Mouse (Mus musculus): ENCODE data around the gene Gna14.

Gene Gna14

GRCm38 (mm10) chr19:16511081-16511420, 75.5 kb downstream of the Gna14 start:
- DNase-seq (ENCODE audit: low spot score in 2 of 2): no peak

- no peak for DNase-seq (ENCODE audit: low spot score in 2 of 2)
These were observed 78.6 kb downstream of the Gna14 start for GRCm38 (mm10) chr19:16514201-16514600.

DNA sequence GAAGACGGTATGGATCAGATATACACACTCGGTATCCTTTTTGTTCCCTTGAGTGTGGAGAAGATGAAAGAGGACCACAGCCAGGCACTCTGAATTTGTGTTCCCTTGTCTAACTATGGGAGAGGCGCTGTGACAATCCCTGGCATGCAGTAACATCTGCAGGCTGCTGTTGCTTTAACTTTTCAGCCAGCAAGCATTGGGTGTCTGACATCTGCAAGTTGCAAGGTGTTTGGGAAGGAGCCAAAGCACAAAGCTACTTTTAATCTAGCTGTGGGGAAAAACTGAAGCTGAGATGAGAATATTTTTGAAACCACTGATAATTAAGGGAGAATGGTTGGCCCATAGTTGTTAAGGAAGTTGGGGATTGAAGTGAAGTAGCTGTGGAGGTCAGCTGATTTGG, 83.0 kb downstream of the Gna14 start:
- DNase-seq (ENCODE audit: low spot score in 2 of 2): no peak

DNA sequence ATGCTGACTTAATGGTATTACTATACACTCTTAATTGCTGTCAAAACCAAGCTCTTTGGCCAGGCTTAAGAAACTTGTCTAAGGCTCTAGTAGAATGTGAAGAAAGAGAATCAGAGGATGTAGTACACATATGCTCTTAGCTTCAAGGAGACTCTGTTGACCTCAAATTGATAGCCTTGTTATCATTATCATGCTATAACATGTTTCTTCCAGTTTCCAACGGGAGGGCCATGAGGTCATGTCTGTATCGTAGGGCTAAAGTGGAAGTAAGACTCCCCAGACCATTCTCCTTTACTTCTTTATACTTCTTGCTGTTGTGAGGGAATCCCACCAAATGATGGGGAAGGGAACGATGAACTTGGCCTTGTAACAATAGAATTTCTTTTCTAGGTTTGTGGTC, 85.0 kb downstream of the Gna14 start:
- DNase-seq (ENCODE audit: low spot score in 2 of 2): no peak

- DNase-seq (ENCODE audit: low spot score in 2 of 2): no peak
These were observed 90.8 kb downstream of the Gna14 start for GRCm38 (mm10) chr19:16526302-16526880.

- DNase-seq (ENCODE audit: low spot score in 2 of 2): no peak
These were observed 91.5 kb downstream of the Gna14 start for GRCm38 (mm10) chr19:16527031-16527430.

GRCm38 (mm10) chr19:16528225-16528828, 92.8 kb downstream of the Gna14 start:
- no peak for DNase-seq (ENCODE audit: low spot score in 2 of 2)

GRCm38 (mm10) chr19:16529293-16529920, 93.8 kb downstream of the Gna14 start:
- peak in 1 of 2 experiments; percentile 4 for DNase-seq (ENCODE audit: low spot score in 2 of 2)

GRCm38 (mm10) chr19:16529999-16530398, 94.4 kb downstream of the Gna14 start:
- DNase-seq (ENCODE audit: low spot score in 2 of 2): no peak

GRCm38 (mm10) chr19:16534311-16534710, 98.7 kb downstream of the Gna14 start:
- no peak for DNase-seq (ENCODE audit: low spot score in 2 of 2)

DNA sequence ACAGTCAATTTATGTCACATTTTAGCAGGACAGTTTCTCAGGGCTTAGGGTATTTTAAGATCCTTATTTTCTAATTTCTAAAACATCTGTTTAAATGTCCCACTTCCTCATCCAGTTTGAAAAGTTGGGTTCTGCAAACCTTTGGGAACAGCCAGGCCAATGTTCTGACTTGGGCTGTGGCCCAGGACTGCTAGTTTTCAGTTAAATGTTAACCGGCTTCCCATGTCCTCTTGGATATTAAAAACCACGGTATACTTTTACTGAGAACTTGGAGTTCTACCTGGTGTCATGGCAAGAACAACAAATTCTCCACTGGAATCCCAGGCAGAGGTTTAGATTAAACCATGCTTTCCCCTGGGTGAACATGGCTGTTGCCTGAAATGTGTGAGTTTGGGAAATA, 102.9 kb downstream of the Gna14 start:
- DNase-seq (ENCODE audit: low spot score in 2 of 2): no peak

GRCm38 (mm10) chr19:16543688-16544087, 108.1 kb downstream of the Gna14 start:
- DNase-seq (ENCODE audit: low spot score in 2 of 2): no peak

DNA sequence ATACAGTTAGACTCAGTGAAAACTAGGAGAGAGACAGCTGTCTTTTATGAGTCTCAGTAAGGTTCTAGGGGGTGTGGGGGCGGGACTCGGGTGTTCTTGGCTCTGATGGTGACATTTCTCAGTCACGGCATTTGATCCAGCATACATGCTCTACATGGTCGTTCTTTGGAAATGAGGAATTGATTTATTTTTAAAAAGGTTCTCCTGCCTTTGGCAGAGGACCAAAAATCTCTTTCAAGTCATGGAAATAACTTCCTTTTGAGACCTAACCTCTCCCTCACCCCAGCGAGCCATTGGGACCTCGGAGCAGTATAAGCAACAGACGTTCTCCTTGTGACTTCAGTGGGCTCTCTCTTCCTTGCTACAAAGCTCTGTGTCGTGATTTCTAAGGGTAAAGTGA, 121.4 kb downstream of the Gna14 start:
- no peak for DNase-seq (ENCODE audit: low spot score in 2 of 2)

GRCm38 (mm10) chr19:16557971-16558370, 122.4 kb downstream of the Gna14 start:
- no peak for DNase-seq (ENCODE audit: low spot score in 2 of 2)

DNA sequence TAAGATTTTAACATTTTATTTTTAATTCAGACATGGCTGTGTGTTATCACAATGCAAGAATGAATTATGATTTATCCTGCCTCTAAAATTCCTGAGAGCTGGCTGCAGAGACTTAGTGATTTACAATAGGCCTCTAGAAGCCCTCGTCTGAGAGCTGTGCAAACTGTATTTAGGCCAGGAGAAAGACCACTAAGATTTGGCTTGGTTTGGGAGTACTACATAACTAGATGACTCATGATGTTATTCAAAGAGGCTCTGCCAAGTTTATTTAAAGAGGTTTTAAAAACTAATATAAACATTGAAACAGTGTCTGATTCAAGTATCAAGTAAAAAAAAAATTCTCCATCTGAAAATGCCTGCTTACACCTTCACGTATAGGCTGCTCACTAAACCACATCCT, 123.0 kb downstream of the Gna14 start:
- no peak for DNase-seq (ENCODE audit: low spot score in 2 of 2)

GRCm38 (mm10) chr19:16559243-16559896, 123.8 kb downstream of the Gna14 start:
- no peak for DNase-seq (ENCODE audit: low spot score in 2 of 2)

GRCm38 (mm10) chr19:16562676-16563075, 127.1 kb downstream of the Gna14 start:
- DNase-seq (ENCODE audit: low spot score in 2 of 2): no peak

DNA sequence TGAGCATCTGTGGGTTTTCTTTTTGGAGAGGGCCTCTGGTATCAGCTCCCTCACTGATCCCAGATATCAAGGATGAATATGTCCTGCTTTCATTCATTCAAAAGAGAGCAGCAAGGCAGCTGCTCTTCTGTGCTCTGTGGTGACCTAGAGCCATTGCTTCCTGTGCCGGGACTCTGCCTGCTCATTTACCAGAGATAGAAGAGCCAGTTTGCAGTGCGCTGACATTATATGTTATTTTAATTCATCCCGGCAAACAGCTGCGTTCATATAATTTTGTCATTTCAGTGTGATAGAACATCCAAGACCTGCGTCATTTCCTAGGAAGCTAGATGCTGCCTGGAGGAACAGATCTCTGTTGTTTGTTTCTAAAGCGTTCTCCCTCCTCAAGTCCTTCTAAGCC, 141.2 kb downstream of the Gna14 start:
- DNase-seq (ENCODE audit: low spot score in 2 of 2): no peak

- DNase-seq (ENCODE audit: low spot score in 2 of 2): no peak
These were observed 144.2 kb downstream of the Gna14 start for GRCm38 (mm10) chr19:16579656-16580260.

GRCm38 (mm10) chr19:16580501-16580900, 144.9 kb downstream of the Gna14 start:
- DNase-seq (ENCODE audit: low spot score in 2 of 2): no peak

- no peak for DNase-seq (ENCODE audit: low spot score in 2 of 2)
These were observed 149.0 kb downstream of the Gna14 start for GRCm38 (mm10) chr19:16584546-16584945.

- peak; percentile 13 to 14 for DNase-seq (ENCODE audit: low spot score in 2 of 2)
These were observed 149.8 kb downstream of the Gna14 start for GRCm38 (mm10) chr19:16585379-16585778.
